Mouse (Mus musculus) embryo, embryonic 11.5 days (tissue): Measurements from ENCODE around the gene Gm15127.
"Not testable (repeated sequence)": the region's sequence is repeated elsewhere in the genome, so short reads cannot be mapped to it uniquely, and the experiment has no call there.

Source experiments
- DNase-seq: peaks from one replicate; pipeline ENCODE4 v3.0.0-alpha.2; 2012; ENCODE audit warnings: low read depth, low spot score

The Gm15127 gene

GRCm38 (mm10) chrX:148663298-148663697 is at the start of gene Gm15127:
Gm15127 (plus strand) TSS chrX:148663598.
- not testable (repeated sequence) for DNase-seq

- DNase-seq, result not testable (repeated sequence)
Observed at GRCm38 (mm10) chrX:148615053-148615452, 48.3 kb upstream of the Gm15127 start, which contains the start of gene Gm8334. Gm8334 (minus strand) TSS chrX:148615153.

- not testable (repeated sequence) for DNase-seq
Observed at GRCm38 (mm10) chrX:148676290-148676689, 12.9 kb downstream of the Gm15127 start.
